Mouse (Mus musculus): ENCODE measurements around the gene Mga. TPM values are rescaled to one million over a fixed set of nuclear protein-coding genes. Genes with fewer than 3 reads are reported as not detected.

Gene Mga
- polyA plus RNA-seq, 1 experiment = 3.3 TPM

- TF ChIP-seq USF1 (IDR thresholded peaks at IDR 0.05; ENCODE audit: low read depth) (no peak), MAX (IDR thresholded peaks at IDR 0.05) (no peak), CTCF (IDR thresholded peaks at IDR 0.05; ENCODE audit: control insufficient read depth, insufficient read depth, insufficient read length) (no peak), FOSL1 (IDR thresholded peaks at IDR 0.05; ENCODE audit: insufficient read depth, low read length, poor library complexity, severe bottlenecking) (no peak), CEBPB (IDR thresholded peaks at IDR 0.05; ENCODE audit: low read depth) (no peak), MYOD1 (IDR thresholded peaks at IDR 0.05; ENCODE audit: control insufficient read depth, insufficient read length, low read depth) (no peak), MYOG (IDR thresholded peaks at IDR 0.05; ENCODE audit: control insufficient read depth, extremely low read depth, insufficient read length) (no peak)
- H3ac ChIP-seq (ENCODE audit: control insufficient read depth, insufficient read length, low read depth) = no peak overlapping the region
- H3K4me3 ChIP-seq (ENCODE audit: insufficient read depth, poor library complexity, severe bottlenecking) = no peak overlapping the region
- no peaks in the 10 kb centered on the region for H3K27me3 ChIP-seq (ENCODE audit: control insufficient read depth, insufficient read depth, insufficient read length)
- H3K79me2 ChIP-seq (ENCODE audit: control insufficient read depth, insufficient read depth) = no peaks in the 10 kb centered on the region
- H3K79me3 ChIP-seq (ENCODE audit: low read depth) = no peaks in the 10 kb centered on the region
- H3K36me3 ChIP-seq (ENCODE audit: control insufficient read depth, insufficient read depth) = peaks cover 9% of the 10 kb centered on the region
Measured at GRCm38 (mm10) chr2:120013831-120014486, 116.9 kb downstream of the Mga start.

- H3K27me3 ChIP-seq (ENCODE audit: control insufficient read depth, insufficient read depth, insufficient read length) = no peaks in the 10 kb centered on the region
- H3K79me2 ChIP-seq (ENCODE audit: control insufficient read depth, insufficient read depth) = no peaks in the 10 kb centered on the region
- H3ac ChIP-seq (ENCODE audit: control insufficient read depth, insufficient read length, low read depth) = no peak overlapping the region
- no peak for TF ChIP-seq FOSL1 (IDR thresholded peaks at IDR 0.05; ENCODE audit: insufficient read depth, low read length, poor library complexity, severe bottlenecking)
- no peak for TF ChIP-seq USF1 (IDR thresholded peaks at IDR 0.05; ENCODE audit: low read depth)
- no peak overlapping the region for H3K4me3 ChIP-seq (ENCODE audit: insufficient read depth, poor library complexity, severe bottlenecking)
- no peaks in the 10 kb centered on the region for H3K79me3 ChIP-seq (ENCODE audit: low read depth)
- peaks cover 12% of the 10 kb centered on the region for H3K36me3 ChIP-seq (ENCODE audit: control insufficient read depth, insufficient read depth)
Measured at GRCm38 (mm10) chr2:120015882-120016281, 118.9 kb downstream of the Mga start.

GRCm38 (mm10) chr2:120017599-120017998 lies 120.6 kb downstream of the Mga start:
- no peaks in the 10 kb centered on the region for H3K79me2 ChIP-seq (ENCODE audit: control insufficient read depth, insufficient read depth)
- H3ac ChIP-seq (ENCODE audit: control insufficient read depth, insufficient read length, low read depth) = no peak overlapping the region
- no peaks in the 10 kb centered on the region for H3K27me3 ChIP-seq (ENCODE audit: control insufficient read depth, insufficient read depth, insufficient read length)
- peaks cover 19% of the 10 kb centered on the region for H3K36me3 ChIP-seq (ENCODE audit: control insufficient read depth, insufficient read depth)
- H3K4me3 ChIP-seq (ENCODE audit: insufficient read depth, poor library complexity, severe bottlenecking) = no peak overlapping the region
- H3K79me3 ChIP-seq (ENCODE audit: low read depth) = no peaks in the 10 kb centered on the region
- TF ChIP-seq CEBPB (IDR thresholded peaks at IDR 0.05; ENCODE audit: low read depth) (no peak), MAX (IDR thresholded peaks at IDR 0.05) (no peak), MYOD1 (IDR thresholded peaks at IDR 0.05; ENCODE audit: control insufficient read depth, insufficient read length, low read depth) (no peak), MYOG (IDR thresholded peaks at IDR 0.05; ENCODE audit: control insufficient read depth, extremely low read depth, insufficient read length) (no peak), FOSL1 (IDR thresholded peaks at IDR 0.05; ENCODE audit: insufficient read depth, low read length, poor library complexity, severe bottlenecking) (no peak), CTCF (IDR thresholded peaks at IDR 0.05; ENCODE audit: control insufficient read depth, insufficient read depth, insufficient read length) (no peak), USF1 (IDR thresholded peaks at IDR 0.05; ENCODE audit: low read depth) (no peak)

Small RNA genes lying within 50 kb of the gene (microRNA-seq; reads per million reads assigned to microRNA genes)
- gene Mir7665 (ENCODE audit: borderline microRNAs expressed) = not detected

Other genes with a start within 250 kb of the Mga start
- 13.2 TPM for gene Ndufaf1, start 234.4 kb upstream of the Mga start, polyA plus RNA-seq (2012; fragmentation: generic; extraction: Trizol)
- gene Rtf1, start 222.2 kb upstream of the Mga start, polyA plus RNA-seq (2012; fragmentation: generic; extraction: Trizol) = 9.5 TPM
- gene Itpka, start 154.9 kb upstream of the Mga start, polyA plus RNA-seq (2012; fragmentation: generic; extraction: Trizol) = 0.21 TPM
- 0.01 TPM for gene Ltk, start 136.8 kb upstream of the Mga start, polyA plus RNA-seq (2012; fragmentation: generic; extraction: Trizol)
- 14.2 TPM for gene Rpap1, start 109.7 kb upstream of the Mga start, polyA plus RNA-seq (2012; fragmentation: generic; extraction: Trizol)
- 9.3 TPM for gene Tyro3, start 99.5 kb upstream of the Mga start, polyA plus RNA-seq (2012; fragmentation: generic; extraction: Trizol)
- gene Mapkbp1, start 75.5 kb downstream of the Mga start, polyA plus RNA-seq (2012; fragmentation: generic; extraction: Trizol) = 5.4 TPM
- 8.1 TPM for gene Jmjd7, start 130.3 kb downstream of the Mga start, polyA plus RNA-seq (2012; fragmentation: generic; extraction: Trizol)
- gene Gm28042, start 130.3 kb downstream of the Mga start, polyA plus RNA-seq (2012; fragmentation: generic; extraction: Trizol) = 0.73 TPM
- gene Pla2g4b, start 136.2 kb downstream of the Mga start, polyA plus RNA-seq (2012; fragmentation: generic; extraction: Trizol) = 0.56 TPM